Mouse (Mus musculus) limb, embryonic 12.5 days (tissue): ENCODE data around the gene Ubac2. TPM values are rescaled to one million over a fixed set of nuclear protein-coding genes. Genes with fewer than 3 reads are reported as not detected.
"Not testable (repeated sequence)": the region's sequence is repeated elsewhere in the genome, so short reads cannot be mapped to it uniquely, and the experiment has no call there.

Experiments used
- ATAC-seq: fragments of 200-750 bp; cut with Nextera tagmentation; 2 replicates; pipeline ENCODE4 v1.8.0; 2017; ENCODE audit warnings: low read depth, moderate TSS enrichment; ENCODE audit not compliant: insufficient number of reproducible peaks, insufficient read depth, low FRiP score, low TSS enrichment
- H3K27ac ChIP-seq: fragments of 300-500 bp; sonication (generic); 2 replicates; pipeline ENCODE4 v1.5.1; 2016; ENCODE audit warnings: mild to moderate bottlenecking, moderate library complexity
- H3K27me3 ChIP-seq: fragments of 300-500 bp; sonication (generic); 2 replicates; pipeline ENCODE4 v1.6.1; 2016; ENCODE audit warnings: mild to moderate bottlenecking, moderate library complexity
- H3K36me3 ChIP-seq: fragments of 300-500 bp; sonication (generic); 2 replicates; pipeline ENCODE4 v1.6.1; 2016; ENCODE audit warnings: mild to moderate bottlenecking, moderate library complexity
- H3K4me1 ChIP-seq: fragments of 300-500 bp; sonication (generic); replicated peaks from 2 replicates; pipeline ENCODE4 v1.6.1; 2016
- H3K4me2 ChIP-seq: fragments of 300-500 bp; sonication (generic); 2 replicates; pipeline ENCODE4 v1.6.1; 2016; ENCODE audit warnings: mild to moderate bottlenecking, moderate library complexity
- H3K4me3 ChIP-seq: fragments of 300-500 bp; sonication (generic); replicated peaks from 2 replicates; pipeline ENCODE4 v1.5.1; 2016; ENCODE audit warnings: mild to moderate bottlenecking
- H3K9ac ChIP-seq: fragments of 300-500 bp; sonication (generic); replicated peaks from 2 replicates; pipeline ENCODE4 v1.6.1; 2016; ENCODE audit warnings: mild to moderate bottlenecking, moderate library complexity
- H3K9me3 ChIP-seq: fragments of 300-500 bp; sonication (generic); 2 replicates; pipeline ENCODE4 v1.6.1; 2016; ENCODE audit warnings: mild to moderate bottlenecking, moderate library complexity
- WGBS: fragments of 180-500 bp; shearing (Covaris S2); methylation state at CpG from one replicate; pipeline ENCODE4 v1.1.7; 2016; 5-methylcytosine and 5-hydroxymethylcytosine counted together
- polyA plus RNA-seq: library from polyadenylated mRNA; unstranded; fragments of >200 nt; fragmentation: Nextera tagmentation; extraction: Ambion mirVana; gene quantifications from 2 replicates; pipeline ENCODE4 v1.2.1, GENCODE M21; 2016

Gene Ubac2
- polyA plus RNA-seq, 1 experiment from 2014 or later: 63.1 TPM

- Histone ChIP-seq H3K9me3 (no peaks in the 10 kb centered on the region), H3K27ac (no peak overlapping the region), H3K36me3 (no peaks in the 10 kb centered on the region), H3K4me2 (no peak overlapping the region), H3K27me3 (no peaks in the 10 kb centered on the region), H3K4me1 (peaks cover 3% of the 10 kb centered on the region; the same call in 1 of the 2 replicates), H3K9ac (no peak overlapping the region), H3K4me3 (no peak overlapping the region)
- WGBS: 85% methylated on average over 1 of the region's 1 CpGs
- ATAC-seq: no peak
Measured at GRCm38 (mm10) chr14:121872760-121873159, 5.7 kb upstream of the Ubac2 start.

- ATAC-seq: no peak
- H3K4me3 ChIP-seq: no peak overlapping the region
- WGBS: 75% methylated on average over 2 of the region's 2 CpGs
Measured at GRCm38 (mm10) chr14:121873172-121873571, 5.2 kb upstream of the Ubac2 start.

GRCm38 (mm10) chr14:121873646-121874045 lies 4.8 kb upstream of the Ubac2 start:
- Histone ChIP-seq H3K4me1 (peaks cover 3% of the 10 kb centered on the region; the same call in 1 of the 2 replicates), H3K9me3 (no peaks in the 10 kb centered on the region), H3K9ac (no peak overlapping the region), H3K4me2 (no peak overlapping the region), H3K4me3 (no peak overlapping the region), H3K27me3 (no peaks in the 10 kb centered on the region), H3K27ac (no peak overlapping the region), H3K36me3 (no peaks in the 10 kb centered on the region)
- ATAC-seq: no peak
- WGBS: 90% methylated on average over 4 of the region's 4 CpGs

More at GRCm38 (mm10) chr14:121873172-121873571, 5.2 kb upstream of the Ubac2 start:
- Histone ChIP-seq H3K9ac (no peak overlapping the region), H3K4me2 (no peak overlapping the region), H3K27me3 (no peaks in the 10 kb centered on the region), H3K36me3 (no peaks in the 10 kb centered on the region), H3K27ac (no peak overlapping the region), H3K4me1 (peaks cover 3% of the 10 kb centered on the region; the same call in 1 of the 2 replicates), H3K9me3 (no peaks in the 10 kb centered on the region)

- H3K4me3 ChIP-seq, H3K4me2 ChIP-seq, H3K36me3 ChIP-seq, H3K9ac ChIP-seq, H3K9me3 ChIP-seq, ATAC-seq, H3K27me3 ChIP-seq, H3K27ac ChIP-seq: not testable (repeated sequence)
- H3K4me1 ChIP-seq: peaks cover 15% of the 10 kb centered on the region
- 67% methylated on average over 2 of the region's 2 CpGs for WGBS
Measured at GRCm38 (mm10) chr14:121876190-121876589, 2.2 kb upstream of the Ubac2 start.

GRCm38 (mm10) chr14:121876860-121877259 lies 1.6 kb upstream of the Ubac2 start:
- H3K27ac ChIP-seq: no peak overlapping the region
- peaks cover 15% of the 10 kb centered on the region for H3K4me1 ChIP-seq
- H3K36me3 ChIP-seq: no peaks in the 10 kb centered on the region
- no peaks in the 10 kb centered on the region for H3K27me3 ChIP-seq
- H3K4me2 ChIP-seq: no peak overlapping the region
- WGBS: 90% methylated on average over 2 of the region's 2 CpGs
- no peak overlapping the region for H3K9ac ChIP-seq
- no peak overlapping the region for H3K4me3 ChIP-seq
- no peaks in the 10 kb centered on the region for H3K9me3 ChIP-seq
- ATAC-seq: no peak

- WGBS: 34% methylated on average over 8 of the region's 8 CpGs
Measured at GRCm38 (mm10) chr14:121877640-121878039, 780 bp upstream of the Ubac2 start.

GRCm38 (mm10) chr14:121878859-121879206 lies 413 bp downstream of the Ubac2 start:
- WGBS: under 1% methylated on average over 27 of the region's 27 CpGs
- no peaks in the 10 kb centered on the region for H3K9me3 ChIP-seq
- H3K36me3 ChIP-seq: no peaks in the 10 kb centered on the region
- H3K27ac ChIP-seq: peak overlapping the region; percentile 96
- ATAC-seq: no peak; the same call in 1 of the 2 replicates
- H3K9ac ChIP-seq: peak overlapping the region; percentile 92
- H3K4me2 ChIP-seq: peak overlapping the region; percentile 88
- H3K4me3 ChIP-seq: peak overlapping the region; percentile 91
- peaks cover 15% of the 10 kb centered on the region for H3K4me1 ChIP-seq
- no peaks in the 10 kb centered on the region for H3K27me3 ChIP-seq

More at GRCm38 (mm10) chr14:121877640-121878039, 780 bp upstream of the Ubac2 start:
- peak overlapping the region; percentile 88 for H3K4me2 ChIP-seq
- H3K27ac ChIP-seq: peak overlapping the region; percentile 96
- peaks cover 15% of the 10 kb centered on the region for H3K4me1 ChIP-seq
- H3K36me3 ChIP-seq: no peaks in the 10 kb centered on the region
- ATAC-seq: no peak
- H3K9ac ChIP-seq: peak overlapping the region; percentile 92
- H3K27me3 ChIP-seq: no peaks in the 10 kb centered on the region
- peak overlapping the region; percentile 91 for H3K4me3 ChIP-seq
- no peaks in the 10 kb centered on the region for H3K9me3 ChIP-seq

- Histone ChIP-seq H3K9me3 (no peaks in the 10 kb centered on the region), H3K9ac (peak overlapping the region; percentile 92), H3K36me3 (no peaks in the 10 kb centered on the region), H3K4me1 (peaks cover 15% of the 10 kb centered on the region), H3K4me3 (peak overlapping the region; percentile 91), H3K4me2 (peak overlapping the region; percentile 88), H3K27me3 (no peaks in the 10 kb centered on the region), H3K27ac (no peak overlapping the region)
- ATAC-seq: no peak
- 18% methylated on average over 16 of the region's 16 CpGs for WGBS
Measured at GRCm38 (mm10) chr14:121879266-121879840, 933 bp downstream of the Ubac2 start.

GRCm38 (mm10) chr14:121881211-121881610 lies 2.8 kb downstream of the Ubac2 start:
- no peak overlapping the region for H3K9ac ChIP-seq
- 81% methylated on average over 7 of the region's 7 CpGs for WGBS
- H3K4me3 ChIP-seq: no peak overlapping the region
- no peaks in the 10 kb centered on the region for H3K27me3 ChIP-seq
- ATAC-seq: no peak
- peaks cover 3% of the 10 kb centered on the region; the same call in 1 of the 2 replicates for H3K36me3 ChIP-seq
- no peak overlapping the region for H3K27ac ChIP-seq
- H3K4me2 ChIP-seq: no peak overlapping the region
- peaks cover 15% of the 10 kb centered on the region for H3K4me1 ChIP-seq
- no peaks in the 10 kb centered on the region for H3K9me3 ChIP-seq

- H3K9me3 ChIP-seq: no peaks in the 10 kb centered on the region
- 73% methylated on average over 6 of the region's 6 CpGs for WGBS
- no peak for ATAC-seq
- H3K27me3 ChIP-seq: no peaks in the 10 kb centered on the region
- no peak overlapping the region for H3K4me2 ChIP-seq
- no peak overlapping the region for H3K4me3 ChIP-seq
- no peak overlapping the region for H3K27ac ChIP-seq
- no peak overlapping the region for H3K9ac ChIP-seq
- H3K4me1 ChIP-seq: peaks cover 12% of the 10 kb centered on the region
- peaks cover 3% of the 10 kb centered on the region; the same call in 1 of the 2 replicates for H3K36me3 ChIP-seq
Measured at GRCm38 (mm10) chr14:121884150-121884797, 5.9 kb downstream of the Ubac2 start.

- Histone ChIP-seq H3K4me2 (no peak overlapping the region), H3K9ac (no peak overlapping the region), H3K4me3 (no peak overlapping the region), H3K27ac (no peak overlapping the region), H3K9me3 (no peaks in the 10 kb centered on the region), H3K27me3 (no peaks in the 10 kb centered on the region), H3K4me1 (peaks cover 23% of the 10 kb centered on the region), H3K36me3 (peaks cover 3% of the 10 kb centered on the region)
- WGBS: 78% methylated on average over 6 of the region's 6 CpGs
- ATAC-seq: no peak
Measured at GRCm38 (mm10) chr14:121893747-121894146, 15.3 kb downstream of the Ubac2 start.
